Mouse (Mus musculus): ENCODE measurements around the gene Popdc3. TPM values are rescaled to one million over a fixed set of nuclear protein-coding genes. Genes with fewer than 3 reads are reported as not detected.

Gene Popdc3
- total RNA-seq, 2 experiments from 2014 or later, result 25.3 to 26.7 TPM

Other genes with a start within 250 kb of the Popdc3 start
- gene Prep, start 110.9 kb upstream of the Popdc3 start, total RNA-seq (2021), result 10 to 100 TPM; 15.5 to 16.5 TPM
- gene Bves, start 157.7 kb downstream of the Popdc3 start, total RNA-seq (2021), result 10 to 100 TPM; 42.2 to 43.8 TPM

Data from heart, postnatal 25 days (tissue).